In genomic region chr16:68204908-68205307, GRCm38 (mm10) we compare ENCODE assay signal across 4 mouse cellular contexts.
DNase-seq lines count a peak whose midpoint lies in the region; ATAC-seq and TF ChIP-seq lines count a peak whose summit lies in the region.
"Not testable (repeated sequence)": the region's sequence is repeated elsewhere in the genome, so short reads cannot be mapped to it uniquely, and the experiment has no call there.

No protein-coding gene starts in this region.

- TF ChIP-seq EP300 in CH12.LX (IDR thresholded peaks at IDR 0.05; ENCODE audit: low read length): not testable (repeated sequence)

- TF ChIP-seq POLR2A in CH12.LX (IDR thresholded peaks at IDR 0.05; ENCODE audit: low read depth, low read length); liver, adult 2 months (IDR thresholded peaks at IDR 0.05; ENCODE audit: extremely low read depth, insufficient read depth, low read length): not testable (repeated sequence)

- H3K27ac ChIP-seq in CH12.LX (ENCODE audit: insufficient read depth, low read depth): 0 out of 2 replicates have a peak overlapping the region, but pooled peaks have one; percentile 68
- not testable (repeated sequence) for H3K27ac ChIP-seq in intestine, postnatal 0 days (ENCODE audit: low read depth, low read length); liver, adult 2 months (replicated peaks; ENCODE audit: insufficient read depth, low read depth, low read length)

- 0 out of 2 replicates have a peak, but pooled peaks have one; percentile 51 for ATAC-seq in intestine, postnatal 0 days

- H3K4me3 ChIP-seq in CH12.LX (replicated peaks in 1 of 3; ENCODE audit: low read depth in 2 of 3, low read length in 2 of 3, poor library complexity in 1 of 3); intestine, postnatal 0 days (ENCODE audit: low read depth, low read length); liver, adult 2 months (ENCODE audit: insufficient read depth, low read depth, low read length): not testable (repeated sequence)

- TF ChIP-seq CTCF in CH12.LX (conservative IDR thresholded peaks at IDR 0.05 in 1 of 2, IDR thresholded peaks at IDR 0.05 in 1 of 2; ENCODE audit: low read depth in 2 of 2, low read length in 2 of 2); intestine, postnatal 0 days (IDR thresholded peaks at IDR 0.05; ENCODE audit: low read depth); liver, adult 2 months (IDR thresholded peaks at IDR 0.05; ENCODE audit: low read depth, low read length): not testable (repeated sequence)

- H3K9ac ChIP-seq in CH12.LX (ENCODE audit: insufficient read depth, low read depth); intestine, postnatal 0 days (ENCODE audit: low read depth, low read length); liver, adult 2 months (ENCODE audit: low read depth, low read length): not testable (repeated sequence)

- in situ Hi-C loops in CH12.LX (cut with MboI; ENCODE audit: low pct_ligation_motif_present, low pct_unique_long_range_greater_than_20kb, low sequenced_read_pairs): not testable (repeated sequence)

- 28% methylated on average over 4 of the region's 4 CpGs for WGBS in intestine, postnatal 0 days
- WGBS in liver, adult 2 months: 39% methylated on average over 4 of the region's 4 CpGs

- not testable (repeated sequence) for H3K79me2 ChIP-seq in CH12.LX (replicated peaks; ENCODE audit: control insufficient read depth, extremely low read depth, insufficient read depth, poor library complexity, severe bottlenecking); liver, adult 2 months (ENCODE audit: control insufficient read depth, insufficient read depth, low read length)

- not testable (repeated sequence) for TF ChIP-seq RAD21 in CH12.LX (IDR thresholded peaks at IDR 0.05; ENCODE audit: low read depth, low read length)

- not testable (repeated sequence) for DNase-seq in CH12.LX (ENCODE audit: extremely low read depth)
- DNase-seq in liver, adult 2 months (ENCODE audit: extremely low read depth, low read depth, low spot score): peak; percentile 10
- DNase-seq in yolk sac, embryonic 10.5 days (ENCODE audit: low spot score): peak; percentile 8

- H3K9me3 ChIP-seq in CH12.LX (replicated peaks; ENCODE audit: low read length): peaks cover 31% of the 10 kb centered on the region
- H3K9me3 ChIP-seq in intestine, postnatal 0 days (ENCODE audit: control insufficient read depth): not testable (repeated sequence)

- dilution Hi-C loops in CH12.LX (cut with MboI; ENCODE audit: extremely low pct_ligation_motif_present, extremely low pct_unique_long_range_greater_than_20kb, low sequenced_read_pairs): not testable (repeated sequence)

- not testable (repeated sequence) for H3K4me1 ChIP-seq in CH12.LX (ENCODE audit: control insufficient read depth in 1 of 2, insufficient read depth in 2 of 2); intestine, postnatal 0 days (replicated peaks; ENCODE audit: control insufficient read depth, insufficient read depth, low read length); liver, adult 2 months (ENCODE audit: control insufficient read depth, insufficient read depth, low read length)

- peak overlapping the region; percentile 96 for H3K4me2 ChIP-seq in CH12.LX (ENCODE audit: insufficient read depth, low read depth, poor library complexity, severe bottlenecking)
- H3K4me2 ChIP-seq in intestine, postnatal 0 days (replicated peaks; ENCODE audit: low read depth): not testable (repeated sequence)

- H3K36me3 ChIP-seq in CH12.LX (replicated peaks in 1 of 2; ENCODE audit: control insufficient read depth in 1 of 2, insufficient read depth in 1 of 2, low read length in 1 of 2); intestine, postnatal 0 days (ENCODE audit: control insufficient read depth, insufficient read depth); liver, adult 2 months (ENCODE audit: control insufficient read depth, insufficient read depth, low read length): not testable (repeated sequence)

- H3K27me3 ChIP-seq in CH12.LX (replicated peaks); intestine, postnatal 0 days (replicated peaks; ENCODE audit: control insufficient read depth, insufficient read depth, low read length); liver, adult 2 months (ENCODE audit: control insufficient read depth, insufficient read depth, low read length): not testable (repeated sequence)

TF ChIP-seq in CH12.LX, 34 proteins besides CTCF, POLR2A, EP300 and RAD21:
- peak; percentile 64; the same call in 1 of the 2 replicates for TF ChIP-seq CHD1 (IDR thresholded peaks at IDR 0.05; ENCODE audit: low read depth, low read length)
